Mouse (Mus musculus): Measurements from ENCODE around the gene Entpd6. TPM values are rescaled to one million over a fixed set of nuclear protein-coding genes. Genes with fewer than 3 reads are reported as not detected.

Entpd6 gene
- polyA plus RNA-seq, 1 experiment from 2014 or later: 27.9 TPM

- peaks cover 8% of the 10 kb centered on the region; the same call in 1 of the 2 replicates for H3K4me1 ChIP-seq (ENCODE audit: control insufficient read depth, insufficient read depth, low read length)
- 61% methylated on average over 13 of the region's 13 CpGs for WGBS
- no peaks in the 10 kb centered on the region for H3K9me3 ChIP-seq (ENCODE audit: control insufficient read depth, low read length)
- peak overlapping the region; percentile 96; the same call in 1 of the 2 replicates for H3K4me2 ChIP-seq (replicated peaks; ENCODE audit: low read depth, low read length)
- no peak for ATAC-seq (ENCODE audit: low FRiP score, low TSS enrichment)
- H3K27ac ChIP-seq (ENCODE audit: low read depth, low read length): no peak overlapping the region
- peak overlapping the region; percentile 73; the same call in 1 of the 2 replicates for H3K4me3 ChIP-seq (ENCODE audit: low read length)
- peaks cover 4% of the 10 kb centered on the region; the same call in 1 of the 2 replicates for H3K27me3 ChIP-seq (ENCODE audit: control insufficient read depth, insufficient read depth, low read length)
- H3K36me3 ChIP-seq (ENCODE audit: control insufficient read depth, insufficient read depth, low read length): peaks cover 3% of the 10 kb centered on the region; the same call in 1 of the 2 replicates
- 0 out of 2 replicates have a peak overlapping the region, but pooled peaks have one; percentile 73 for H3K9ac ChIP-seq (ENCODE audit: low read depth, low read length)
These were observed 1.5 kb downstream of the Entpd6 start for GRCm38 (mm10) chr2:150750129-150750979.

DNA sequence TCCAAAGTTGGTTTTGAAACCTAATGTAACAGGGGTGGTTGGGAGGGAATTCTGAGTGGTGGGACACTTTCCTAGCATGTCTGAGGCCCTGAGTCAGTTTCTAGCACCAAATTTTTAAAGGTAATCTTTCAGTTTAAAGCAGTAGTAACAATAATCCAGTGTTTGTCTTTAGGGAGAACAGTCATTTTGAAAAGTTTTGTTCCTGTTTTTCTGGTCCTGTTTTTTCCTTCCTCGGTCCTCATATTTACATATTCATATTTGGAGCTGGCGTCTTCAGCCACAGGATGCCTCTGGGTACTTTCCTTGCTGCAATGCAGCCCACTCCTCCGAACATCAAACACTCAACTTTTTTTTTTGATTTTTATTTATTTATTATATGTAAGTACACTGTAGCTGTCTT lies 6.2 kb downstream of the Entpd6 start:
- ATAC-seq (ENCODE audit: low FRiP score, low TSS enrichment): no peak
- H3K9me3 ChIP-seq (ENCODE audit: control insufficient read depth, low read length): no peaks in the 10 kb centered on the region

GRCm38 (mm10) chr2:150761476-150761875 lies 12.6 kb downstream of the Entpd6 start:
- no peak overlapping the region for H3K27ac ChIP-seq (ENCODE audit: low read depth, low read length)
- peaks cover 47% of the 10 kb centered on the region for H3K36me3 ChIP-seq (ENCODE audit: control insufficient read depth, insufficient read depth, low read length)
- H3K4me1 ChIP-seq (ENCODE audit: control insufficient read depth, insufficient read depth, low read length): no peaks in the 10 kb centered on the region
- WGBS: 87% methylated on average over 7 of the region's 7 CpGs
- H3K4me3 ChIP-seq (ENCODE audit: low read length): no peak overlapping the region
- no peak for ATAC-seq (ENCODE audit: low FRiP score, low TSS enrichment)
- no peak overlapping the region for H3K9ac ChIP-seq (ENCODE audit: low read depth, low read length)
- no peaks in the 10 kb centered on the region for H3K27me3 ChIP-seq (ENCODE audit: control insufficient read depth, insufficient read depth, low read length)
- no peaks in the 10 kb centered on the region for H3K9me3 ChIP-seq (ENCODE audit: control insufficient read depth, low read length)
- H3K4me2 ChIP-seq (replicated peaks; ENCODE audit: low read depth, low read length): no peak overlapping the region

More for the DNA sequence above, 6.2 kb downstream of the Entpd6 start:
- H3K4me3 ChIP-seq (ENCODE audit: low read length): no peak overlapping the region
- H3K4me2 ChIP-seq (replicated peaks; ENCODE audit: low read depth, low read length): no peak overlapping the region
- H3K27me3 ChIP-seq (ENCODE audit: control insufficient read depth, insufficient read depth, low read length): no peaks in the 10 kb centered on the region
- H3K36me3 ChIP-seq (ENCODE audit: control insufficient read depth, insufficient read depth, low read length): peaks cover 32% of the 10 kb centered on the region
- 93% methylated on average over 3 of the region's 3 CpGs for WGBS
- H3K9ac ChIP-seq (ENCODE audit: low read depth, low read length): no peak overlapping the region
- peaks cover 2% of the 10 kb centered on the region; the same call in 1 of the 2 replicates for H3K4me1 ChIP-seq (ENCODE audit: control insufficient read depth, insufficient read depth, low read length)
- no peak overlapping the region for H3K27ac ChIP-seq (ENCODE audit: low read depth, low read length)

DNA sequence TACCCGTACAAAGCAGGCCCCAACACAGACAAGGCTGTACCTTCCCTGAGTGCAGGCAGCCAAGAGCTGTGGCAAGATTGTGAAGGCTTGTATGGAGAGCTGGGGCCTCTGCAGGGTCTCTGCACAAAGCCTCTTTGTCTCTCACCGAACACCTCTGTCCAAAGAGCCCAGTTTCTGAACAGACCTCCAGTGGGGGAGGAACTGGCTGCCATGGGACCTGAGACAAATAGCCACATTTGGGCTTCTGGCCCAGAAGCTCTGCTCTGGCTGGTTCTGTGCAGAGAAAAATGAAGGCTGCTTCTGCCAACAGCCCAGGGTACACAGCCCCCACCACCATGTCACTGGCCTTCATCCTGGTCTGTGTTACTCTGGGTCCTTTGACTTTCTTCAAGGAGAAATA lies 16.8 kb downstream of the Entpd6 start:
- Histone ChIP-seq H3K36me3 (ENCODE audit: control insufficient read depth, insufficient read depth, low read length) (peaks cover 41% of the 10 kb centered on the region), H3K4me2 (replicated peaks; ENCODE audit: low read depth, low read length) (no peak overlapping the region), H3K27me3 (ENCODE audit: control insufficient read depth, insufficient read depth, low read length) (no peaks in the 10 kb centered on the region), H3K9ac (ENCODE audit: low read depth, low read length) (no peak overlapping the region), H3K9me3 (ENCODE audit: control insufficient read depth, low read length) (no peaks in the 10 kb centered on the region), H3K27ac (ENCODE audit: low read depth, low read length) (no peak overlapping the region), H3K4me1 (ENCODE audit: control insufficient read depth, insufficient read depth, low read length) (no peaks in the 10 kb centered on the region; the same call in 1 of the 2 replicates), H3K4me3 (ENCODE audit: low read length) (no peak overlapping the region)
- WGBS: 80% methylated on average over 2 of the region's 2 CpGs
- ATAC-seq (ENCODE audit: low FRiP score, low TSS enrichment): no peak

- H3K36me3 ChIP-seq (ENCODE audit: control insufficient read depth, insufficient read depth, low read length): peaks cover 37% of the 10 kb centered on the region
These were observed 17.4 kb downstream of the Entpd6 start for GRCm38 (mm10) chr2:150766083-150766862.

GRCm38 (mm10) chr2:150768678-150769077 lies 19.8 kb downstream of the Entpd6 start:
- WGBS: 100% methylated on average over 1 of the region's 1 CpGs
- Histone ChIP-seq H3K9me3 (ENCODE audit: control insufficient read depth, low read length) (no peaks in the 10 kb centered on the region), H3K4me3 (ENCODE audit: low read length) (no peak overlapping the region), H3K4me1 (ENCODE audit: control insufficient read depth, insufficient read depth, low read length) (peaks cover 17% of the 10 kb centered on the region), H3K27me3 (ENCODE audit: control insufficient read depth, insufficient read depth, low read length) (no peaks in the 10 kb centered on the region), H3K27ac (ENCODE audit: low read depth, low read length) (no peak overlapping the region), H3K36me3 (ENCODE audit: control insufficient read depth, insufficient read depth, low read length) (peaks cover 26% of the 10 kb centered on the region), H3K9ac (ENCODE audit: low read depth, low read length) (no peak overlapping the region), H3K4me2 (replicated peaks; ENCODE audit: low read depth, low read length) (no peak overlapping the region)
- ATAC-seq (ENCODE audit: low FRiP score, low TSS enrichment): no peak

More at GRCm38 (mm10) chr2:150766083-150766862, 17.4 kb downstream of the Entpd6 start:
- Histone ChIP-seq H3K4me1 (ENCODE audit: control insufficient read depth, insufficient read depth, low read length) (peaks cover 5% of the 10 kb centered on the region), H3K27ac (ENCODE audit: low read depth, low read length) (no peak overlapping the region), H3K27me3 (ENCODE audit: control insufficient read depth, insufficient read depth, low read length) (no peaks in the 10 kb centered on the region), H3K9ac (ENCODE audit: low read depth, low read length) (no peak overlapping the region), H3K4me3 (ENCODE audit: low read length) (no peak overlapping the region), H3K9me3 (ENCODE audit: control insufficient read depth, low read length) (no peaks in the 10 kb centered on the region), H3K4me2 (replicated peaks; ENCODE audit: low read depth, low read length) (no peak overlapping the region)
- 86% methylated on average over 4 of the region's 4 CpGs for WGBS
- ATAC-seq (ENCODE audit: low FRiP score, low TSS enrichment): no peak

- no peak overlapping the region for H3K9ac ChIP-seq (ENCODE audit: low read depth, low read length)
- H3K36me3 ChIP-seq (ENCODE audit: control insufficient read depth, insufficient read depth, low read length): peaks cover 18% of the 10 kb centered on the region; the same call in 1 of the 2 replicates
- 38% methylated on average over 1 of the region's 1 CpGs for WGBS
- no peak overlapping the region for H3K4me3 ChIP-seq (ENCODE audit: low read length)
- 0 out of 2 replicates have a peak overlapping the region, but pooled peaks have one; percentile 37 for H3K27ac ChIP-seq (ENCODE audit: low read depth, low read length)
- no peak overlapping the region for H3K4me2 ChIP-seq (replicated peaks; ENCODE audit: low read depth, low read length)
- peaks cover 19% of the 10 kb centered on the region for H3K4me1 ChIP-seq (ENCODE audit: control insufficient read depth, insufficient read depth, low read length)
- H3K9me3 ChIP-seq (ENCODE audit: control insufficient read depth, low read length): no peaks in the 10 kb centered on the region
- no peaks in the 10 kb centered on the region for H3K27me3 ChIP-seq (ENCODE audit: control insufficient read depth, insufficient read depth, low read length)
- peak; percentile 62 for ATAC-seq (ENCODE audit: low FRiP score, low TSS enrichment)
These were observed 21.9 kb downstream of the Entpd6 start for GRCm38 (mm10) chr2:150770747-150771146.

GRCm38 (mm10) chr2:150771169-150771568 lies 22.3 kb downstream of the Entpd6 start:
- ATAC-seq (ENCODE audit: low FRiP score, low TSS enrichment): no peak; the same call in 1 of the 2 replicates
- Histone ChIP-seq H3K9me3 (ENCODE audit: control insufficient read depth, low read length) (no peaks in the 10 kb centered on the region), H3K4me3 (ENCODE audit: low read length) (no peak overlapping the region), H3K27ac (ENCODE audit: low read depth, low read length) (peak overlapping the region; percentile 37; the same call in 1 of the 2 replicates), H3K9ac (ENCODE audit: low read depth, low read length) (no peak overlapping the region), H3K36me3 (ENCODE audit: control insufficient read depth, insufficient read depth, low read length) (peaks cover 18% of the 10 kb centered on the region; the same call in 1 of the 2 replicates), H3K4me1 (ENCODE audit: control insufficient read depth, insufficient read depth, low read length) (peaks cover 20% of the 10 kb centered on the region), H3K4me2 (replicated peaks; ENCODE audit: low read depth, low read length) (no peak overlapping the region), H3K27me3 (ENCODE audit: control insufficient read depth, insufficient read depth, low read length) (no peaks in the 10 kb centered on the region)
- 64% methylated on average over 6 of the region's 6 CpGs for WGBS
